Mouse (Mus musculus) forebrain, embryonic 16.5 days (tissue): ENCODE data around the gene Egfl6. TPM values are rescaled to one million over a fixed set of nuclear protein-coding genes. Genes with fewer than 3 reads are reported as not detected.
"Not testable (repeated sequence)": the region's sequence is repeated elsewhere in the genome, so short reads cannot be mapped to it uniquely, and the experiment has no call there.

ENCODE experiments used
- ATAC-seq: fragments of 200-750 bp; cut with Nextera tagmentation; 2 replicates; pipeline ENCODE4 v1.8.0; 2017; ENCODE audit warnings: mild to moderate bottlenecking, moderate library complexity
- H3K27ac ChIP-seq: fragments of 300-500 bp; sonication (generic); 2 replicates; pipeline ENCODE4 v1.5.1; 2014; ENCODE audit warnings: low read length, control low read depth
- H3K27me3 ChIP-seq: fragments of 300-500 bp; sonication (generic); replicated peaks from 2 replicates; pipeline ENCODE4 v1.6.1; 2014; ENCODE audit warnings: low read length; ENCODE audit not compliant: control insufficient read depth, insufficient read depth
- H3K36me3 ChIP-seq: fragments of 300-500 bp; sonication (generic); 2 replicates; pipeline ENCODE4 v1.6.1; 2014; ENCODE audit not compliant: control insufficient read depth, insufficient read depth
- H3K4me1 ChIP-seq: fragments of 300-500 bp; sonication (generic); replicated peaks from 2 replicates; pipeline ENCODE4 v1.6.1; 2014; ENCODE audit warnings: low read length; ENCODE audit not compliant: control insufficient read depth, insufficient read depth
- H3K4me2 ChIP-seq: fragments of 300-500 bp; sonication (generic); 2 replicates; pipeline ENCODE4 v1.6.1; 2014; ENCODE audit warnings: mild to moderate bottlenecking, low read length, control low read depth
- H3K4me3 ChIP-seq: fragments of 300-500 bp; sonication (generic); replicated peaks from 2 replicates; pipeline ENCODE4 v1.5.1; 2014; ENCODE audit warnings: mild to moderate bottlenecking, low read length, control low read depth
- H3K9ac ChIP-seq: fragments of 300-500 bp; sonication (generic); replicated peaks from 2 replicates; pipeline ENCODE4 v1.6.1; 2014; ENCODE audit warnings: low read depth, low read length, control low read depth
- H3K9me3 ChIP-seq: fragments of 300-500 bp; sonication (generic); 2 replicates; pipeline ENCODE4 v1.6.1; 2016; ENCODE audit warnings: low read length; ENCODE audit not compliant: control insufficient read depth
- WGBS: fragments of 180-500 bp; shearing (Covaris S2); extraction: QIAGEN DNeasy Blood & Tissue Kit; methylation state at CpG from one replicate; pipeline ENCODE4 v1.1.7; 2014; 5-methylcytosine and 5-hydroxymethylcytosine counted together
- polyA plus RNA-seq: library from polyadenylated mRNA; unstranded; fragments of >200 nt; fragmentation: Nextera tagmentation; extraction: Ambion mirVana; gene quantifications from 2 replicates; pipeline ENCODE4 v1.2.1, GENCODE M21; 2015

The Egfl6 gene
- polyA plus RNA-seq, 1 experiment from 2014 or later: 2.4 TPM

GRCm38 (mm10) chrX:166525637-166526315 lies 59.7 kb downstream of the Egfl6 start:
- H3K4me3 ChIP-seq: no peak overlapping the region
- no peaks in the 10 kb centered on the region for H3K9me3 ChIP-seq
- no peaks in the 10 kb centered on the region for H3K4me1 ChIP-seq
- H3K9ac ChIP-seq: no peak overlapping the region
- no peaks in the 10 kb centered on the region for H3K27me3 ChIP-seq
- 95% methylated on average over 2 of the region's 2 CpGs for WGBS
- no peaks in the 10 kb centered on the region for H3K36me3 ChIP-seq
- no peak overlapping the region for H3K27ac ChIP-seq
- no peak for ATAC-seq
- no peak overlapping the region for H3K4me2 ChIP-seq

GRCm38 (mm10) chrX:166520782-166521181 lies 64.7 kb downstream of the Egfl6 start:
- no peak overlapping the region for H3K9ac ChIP-seq
- 88% methylated on average over 5 of the region's 5 CpGs for WGBS
- H3K4me1 ChIP-seq: no peaks in the 10 kb centered on the region
- H3K9me3 ChIP-seq: no peaks in the 10 kb centered on the region
- no peak overlapping the region for H3K4me3 ChIP-seq
- no peak overlapping the region for H3K4me2 ChIP-seq
- H3K27me3 ChIP-seq: no peaks in the 10 kb centered on the region; the same call in 1 of the 2 replicates
- H3K27ac ChIP-seq: no peak overlapping the region
- H3K36me3 ChIP-seq: no peaks in the 10 kb centered on the region
- no peak for ATAC-seq

GRCm38 (mm10) chrX:166518345-166518744 lies 67.2 kb downstream of the Egfl6 start, which contains the start of gene Tceanc:
Gene Tceanc, minus strand, starts transcription at chrX:166518567.
- H3K4me2 ChIP-seq: no peak within 1 kb of the TSS
- no peak within 1 kb of the TSS for H3K9ac ChIP-seq
- no peaks in the 10 kb centered on the region for H3K9me3 ChIP-seq
- H3K36me3 ChIP-seq: no peaks in the 10 kb centered on the region
- H3K27me3 ChIP-seq: no peaks in the 10 kb centered on the region; the same call in 1 of the 2 replicates
- no peak for ATAC-seq
- no peaks in the 10 kb centered on the region for H3K4me1 ChIP-seq
- H3K27ac ChIP-seq: no peak within 1 kb of the TSS
- WGBS: 68% methylated on average over 16 of the region's 16 CpGs
- H3K4me3 ChIP-seq: no peak within 1 kb of the TSS

DNA sequence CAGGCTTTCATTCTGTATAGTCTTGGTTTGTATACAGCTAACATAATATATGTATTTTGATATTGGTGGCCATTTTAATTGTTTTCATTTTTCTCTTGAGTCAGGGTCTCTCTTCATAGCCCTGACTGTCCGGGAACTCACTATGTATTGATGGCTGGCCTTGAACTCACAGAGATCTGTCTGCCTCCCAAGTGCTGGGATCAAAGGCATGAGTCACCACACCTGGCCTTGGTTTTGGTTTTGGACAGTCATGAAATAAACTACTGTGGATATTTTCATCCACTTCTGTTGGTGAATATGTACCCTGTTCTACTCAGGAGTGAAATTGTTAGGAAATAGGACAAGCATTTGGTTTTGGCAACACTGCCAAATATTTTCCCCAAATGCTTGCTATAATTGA lies 68.9 kb downstream of the Egfl6 start:
- no peak for ATAC-seq

GRCm38 (mm10) chrX:166515923-166516322 lies 69.6 kb downstream of the Egfl6 start:
- WGBS: 88% methylated on average over 3 of the region's 3 CpGs
- H3K36me3 ChIP-seq: no peaks in the 10 kb centered on the region

More for the DNA sequence above, 68.9 kb downstream of the Egfl6 start:
- Histone ChIP-seq H3K4me3 (no peak overlapping the region), H3K9ac (no peak overlapping the region), H3K9me3 (no peaks in the 10 kb centered on the region), H3K27me3 (no peaks in the 10 kb centered on the region; the same call in 1 of the 2 replicates), H3K4me2 (no peak overlapping the region), H3K27ac (no peak overlapping the region), H3K4me1 (no peaks in the 10 kb centered on the region), H3K36me3 (no peaks in the 10 kb centered on the region)
- WGBS: 83% methylated on average over 1 of the region's 1 CpGs

DNA sequence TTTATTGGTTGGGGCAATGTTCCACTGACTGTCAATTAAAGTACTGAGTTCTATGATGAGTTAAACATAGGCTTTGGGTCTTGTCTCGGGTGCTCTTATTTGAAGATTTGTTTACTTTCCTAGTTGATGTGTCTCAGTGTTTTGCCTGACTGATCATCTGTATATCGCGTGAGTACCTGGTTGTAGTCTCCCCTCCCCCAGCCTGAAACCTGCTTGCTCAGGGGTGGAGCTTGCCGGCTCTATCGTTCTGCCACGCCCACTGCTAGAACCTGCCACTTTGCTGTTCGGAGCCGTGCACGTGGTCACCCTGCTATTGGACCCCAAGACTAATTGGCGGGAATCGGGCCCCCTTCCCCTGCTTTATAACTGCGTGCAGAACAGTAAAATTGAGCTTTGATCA lies 71.5 kb downstream of the Egfl6 start:
- H3K4me2 ChIP-seq: peak overlapping the region; percentile 17; the same call in 1 of the 2 replicates
- not testable (repeated sequence) for H3K27me3 ChIP-seq, H3K36me3 ChIP-seq, H3K4me1 ChIP-seq, H3K9ac ChIP-seq, H3K27ac ChIP-seq, H3K4me3 ChIP-seq, ATAC-seq, H3K9me3 ChIP-seq
- WGBS: 29% methylated on average over 12 of the region's 12 CpGs

More at GRCm38 (mm10) chrX:166515923-166516322, 69.6 kb downstream of the Egfl6 start:
- H3K9me3 ChIP-seq: no peaks in the 10 kb centered on the region
- H3K9ac ChIP-seq: no peak overlapping the region
- H3K4me3 ChIP-seq: no peak overlapping the region
- no peak overlapping the region for H3K4me2 ChIP-seq
- H3K27ac ChIP-seq: no peak overlapping the region
- ATAC-seq: no peak
- no peaks in the 10 kb centered on the region; the same call in 1 of the 2 replicates for H3K27me3 ChIP-seq
- no peaks in the 10 kb centered on the region for H3K4me1 ChIP-seq

- H3K4me1 ChIP-seq: peaks cover 4% of the 10 kb centered on the region; the same call in 1 of the 2 replicates
- H3K4me2 ChIP-seq: no peak overlapping the region
- ATAC-seq: no peak
- H3K9ac ChIP-seq: no peak overlapping the region
- 94% methylated on average over 4 of the region's 4 CpGs for WGBS
- H3K4me3 ChIP-seq: no peak overlapping the region
- H3K27ac ChIP-seq: no peak overlapping the region
- no peaks in the 10 kb centered on the region; the same call in 1 of the 2 replicates for H3K27me3 ChIP-seq
- H3K9me3 ChIP-seq: no peaks in the 10 kb centered on the region
- no peaks in the 10 kb centered on the region for H3K36me3 ChIP-seq
Measured at GRCm38 (mm10) chrX:166512071-166512470, 73.4 kb downstream of the Egfl6 start.

- Histone ChIP-seq H3K9ac (no peak overlapping the region), H3K4me2 (no peak overlapping the region), H3K4me1 (peaks cover 4% of the 10 kb centered on the region; the same call in 1 of the 2 replicates), H3K4me3 (no peak overlapping the region), H3K36me3 (no peaks in the 10 kb centered on the region), H3K27me3 (no peaks in the 10 kb centered on the region; the same call in 1 of the 2 replicates), H3K27ac (no peak overlapping the region), H3K9me3 (no peaks in the 10 kb centered on the region)
- no peak for ATAC-seq
Measured at GRCm38 (mm10) chrX:166511107-166511506, 74.4 kb downstream of the Egfl6 start.

- peaks cover 4% of the 10 kb centered on the region; the same call in 1 of the 2 replicates for H3K4me1 ChIP-seq
- peak; percentile 99 for ATAC-seq
- H3K36me3 ChIP-seq: no peaks in the 10 kb centered on the region
- H3K27me3 ChIP-seq: no peaks in the 10 kb centered on the region
- H3K27ac ChIP-seq: peak overlapping the region; percentile 95
- peak overlapping the region; percentile 72 for H3K9ac ChIP-seq
- WGBS: 17% methylated on average over 65 of the region's 65 CpGs
- no peaks in the 10 kb centered on the region for H3K9me3 ChIP-seq
- H3K4me2 ChIP-seq: peak overlapping the region; percentile 50
- H3K4me3 ChIP-seq: peak overlapping the region; percentile 57
Measured at GRCm38 (mm10) chrX:166509761-166510738, 75.5 kb downstream of the Egfl6 start.
